Mouse (Mus musculus): ENCODE results near the gene Smc4. TPM values are rescaled to one million over a fixed set of nuclear protein-coding genes. Genes with fewer than 3 reads are reported as not detected.

Smc4 gene
- total RNA-seq (2023; ENCODE audit: inconsistent age), result 94.1 to 108 TPM (median 102 TPM) in 4 replicates

DNA sequence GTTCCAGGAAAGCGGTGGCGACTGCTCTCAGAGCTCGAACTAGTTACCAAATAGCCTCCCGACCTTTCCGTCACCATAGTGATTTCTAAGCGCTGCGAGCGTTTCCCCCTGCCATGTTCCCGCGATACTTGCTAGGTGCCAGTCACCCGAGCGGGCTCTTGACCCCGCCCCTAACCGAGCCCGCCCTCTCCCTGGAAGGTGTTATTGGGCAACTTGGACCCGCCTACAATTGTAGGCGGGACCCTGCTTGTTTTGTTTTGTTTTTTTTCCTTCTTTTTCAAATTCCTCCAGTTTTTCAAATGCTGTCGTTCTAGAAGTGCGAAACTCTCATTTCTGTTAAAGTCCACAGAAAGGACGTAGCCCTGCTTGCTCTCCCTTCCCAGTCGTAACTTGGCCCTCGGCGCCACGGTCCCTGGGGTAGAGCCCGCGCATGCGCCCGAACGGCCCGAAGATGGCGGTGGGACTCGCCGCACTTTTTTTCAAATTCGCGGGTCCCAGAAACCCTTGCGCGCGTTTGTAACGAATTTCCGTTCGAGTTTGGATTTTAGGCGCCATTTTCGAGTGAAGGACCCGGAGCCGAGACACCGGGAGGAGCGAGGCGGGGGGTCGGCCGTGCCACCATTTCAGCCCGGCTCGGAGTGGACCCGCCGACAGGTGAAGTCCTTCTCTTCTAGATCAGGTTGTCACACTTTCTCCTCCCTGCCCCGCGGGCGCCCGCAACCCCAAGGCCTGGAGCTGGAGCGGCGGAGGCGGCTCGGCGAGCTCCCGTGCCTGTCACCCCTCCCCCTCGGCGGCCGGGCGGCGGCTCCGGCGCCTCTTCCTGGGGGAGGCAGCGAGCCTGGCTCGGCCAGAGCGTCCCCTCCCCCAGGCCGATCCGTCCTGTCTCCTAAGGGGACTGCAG lies at the start of gene Smc4, which contains the start of gene Ift80:
TSS of gene Smc4 (plus strand) at position 302 of the 901 bp plus-strand sequence.
TSS of gene Ift80 (minus strand) at position 134 of the 901 bp plus-strand sequence.

GRCm38 (mm10) chr3:69044645-69045399 lies 40.3 kb downstream of the Smc4 start, which contains the start of gene Trim59:
TSS of gene Trim59 (minus strand) at chr3:69044755.

Other genes starting within 250 kb of the Smc4 start
- gene 1110032F04Rik, start 135.2 kb upstream of the Smc4 start, total RNA-seq (2023; ENCODE audit: inconsistent age), result not detected in 4 replicates
- gene Ift80, start 168 bp upstream of the Smc4 start, total RNA-seq (2023; ENCODE audit: inconsistent age), result 10.9 to 13.9 TPM (median 12.6 TPM) in 4 replicates
- 56.3 to 65.5 TPM (median 57.1 TPM) in 4 replicates for gene Trim59, start 40.0 kb downstream of the Smc4 start, total RNA-seq (2023; ENCODE audit: inconsistent age)
- 105 to 137 TPM (median 124 TPM) in 4 replicates for gene Kpna4, start 122.4 kb downstream of the Smc4 start, total RNA-seq (2023; ENCODE audit: inconsistent age)
- not detected in 4 replicates for gene Arl14, start 217.7 kb downstream of the Smc4 start, total RNA-seq (2023; ENCODE audit: inconsistent age)